ENCODE assay signal across 12 mouse cellular contexts in genomic region chr19:24262736-24263135, GRCm38 (mm10).
"Had no signal": no experiment of that assay in that cellular context is flagged by ENCODE, and none has a peak within 500 bp of the region (broad histone marks: within the 10 kb centered on the region; RNA-seq: fewer than 3 reads in every experiment).

No protein-coding gene starts in this region.

- H3K36me3 ChIP-seq: intestine, embryonic 15.5 days; midbrain, embryonic 15.5 days had no signal

- H3K9ac ChIP-seq: intestine, embryonic 15.5 days; liver, embryonic 13.5 days; midbrain, embryonic 12.5 days; midbrain, embryonic 15.5 days; neural tube, embryonic 13.5 days had no signal

- H3K27me3 ChIP-seq: intestine, embryonic 15.5 days; liver, embryonic 13.5 days; midbrain, embryonic 12.5 days; midbrain, embryonic 15.5 days; neural tube, embryonic 13.5 days had no signal

- H3K27ac ChIP-seq: intestine, embryonic 15.5 days; kidney, postnatal 0 days; liver, embryonic 13.5 days; midbrain, embryonic 12.5 days; midbrain, embryonic 15.5 days; neural tube, embryonic 13.5 days had no signal

- H3K4me2 ChIP-seq: intestine, embryonic 15.5 days; liver, embryonic 13.5 days; midbrain, embryonic 12.5 days; midbrain, embryonic 15.5 days; neural tube, embryonic 13.5 days had no signal

- DNase-seq: liver, embryonic 13.5 days; lung, adult 2 months; lung, postnatal 14 days; lung, postnatal 4 days; thymus, adult 18-20 months; thymus, postnatal 36 days had no signal

- H3K4me1 ChIP-seq: intestine, embryonic 15.5 days had no signal

- ATAC-seq: intestine, embryonic 15.5 days; midbrain, embryonic 15.5 days had no signal

- H3K4me3 ChIP-seq: intestine, embryonic 15.5 days; liver, embryonic 13.5 days; midbrain, embryonic 12.5 days; midbrain, embryonic 15.5 days; myocyte; neural tube, embryonic 13.5 days had no signal

- H3K9me3 ChIP-seq: intestine, embryonic 15.5 days; liver, embryonic 13.5 days; midbrain, embryonic 12.5 days; midbrain, embryonic 15.5 days; neural tube, embryonic 13.5 days had no signal
